Mouse (Mus musculus) brown adipose tissue, adult 24 weeks (tissue): Measurements from ENCODE around the gene Nr4a2. TPM values are rescaled to one million over a fixed set of nuclear protein-coding genes. Genes with fewer than 3 reads are reported as not detected.

Experiments
- H3K27ac ChIP-seq: fragments of 200-500 bp; replicated peaks from 2 replicates; pipeline ENCODE4 v1.5.1; 2012; ENCODE audit warnings: low read depth, mild to moderate bottlenecking, low read length
- H3K4me1 ChIP-seq: fragments of 200-500 bp; 2 replicates; pipeline ENCODE4 v1.6.1; 2012; ENCODE audit warnings: low read length, mixed read lengths; ENCODE audit not compliant: control insufficient read depth, insufficient read depth, insufficient read length
- H3K4me3 ChIP-seq: fragments of 200-500 bp; 2 replicates; pipeline ENCODE4 v1.5.1; 2012; ENCODE audit warnings: low read depth, mild to moderate bottlenecking, low read length, moderate library complexity; ENCODE audit not compliant: insufficient read depth
- polyA plus RNA-seq: library from polyadenylated mRNA; stranded (reverse); fragments of >200 nt; gene quantifications from 2 replicates; pipeline ENCODE4 v1.2.4, GENCODE M21; 2012; ENCODE audit not compliant: missing spikeins, insufficient read depth, insufficient read length

The Nr4a2 gene
- polyA plus RNA-seq = 6.0 and 10.7 TPM in 2 replicates

DNA sequence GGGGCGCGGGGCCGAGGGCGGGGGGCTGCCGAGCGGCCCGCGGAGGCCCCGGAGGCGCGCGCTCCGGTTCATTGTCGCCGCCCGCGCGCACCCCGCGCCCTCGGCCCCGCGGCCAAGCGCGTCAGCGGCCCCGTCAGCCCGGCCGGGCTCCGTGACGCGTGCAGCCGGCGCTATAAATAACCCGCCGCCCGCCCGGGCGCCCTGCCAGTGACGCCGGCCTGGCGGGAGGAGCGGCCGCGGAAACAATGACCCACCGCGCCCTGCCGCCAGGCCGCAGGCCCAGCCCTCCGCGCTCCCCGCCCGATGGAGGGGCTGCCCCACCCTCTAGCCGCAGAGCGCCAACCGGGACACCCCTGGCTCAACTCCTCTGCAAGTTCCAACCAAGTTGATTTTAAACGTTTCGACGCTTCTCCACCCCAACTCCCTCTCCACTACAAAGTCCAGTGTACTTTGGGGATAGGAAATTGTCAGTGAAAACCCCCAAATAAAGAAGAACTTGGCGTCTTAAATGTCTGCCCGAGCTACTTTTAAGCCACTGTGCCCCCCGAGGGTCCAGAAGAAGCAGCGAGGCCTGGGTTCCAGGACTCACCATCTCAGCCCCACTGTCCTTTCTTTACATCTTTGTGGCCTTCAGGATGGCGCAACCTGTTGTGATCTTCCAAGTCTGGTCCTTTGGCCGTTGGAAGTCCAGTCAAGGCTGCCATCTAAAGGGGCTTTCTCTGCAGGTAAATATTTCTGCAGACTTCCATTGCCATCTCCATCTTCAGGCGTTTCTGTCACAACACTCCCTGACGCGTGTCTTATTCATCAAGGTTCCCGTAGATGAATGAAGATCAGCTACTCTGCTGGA lies at the start of gene Nr4a2:
TSS of gene Nr4a2 (minus strand) at position 13 of the 850 bp plus-strand sequence.
- Histone ChIP-seq H3K27ac (peak within 1 kb of the TSS; percentile 86), H3K4me1 (no peaks in the 10 kb centered on the region), H3K4me3 (peak within 1 kb of the TSS; percentile 99)

DNA sequence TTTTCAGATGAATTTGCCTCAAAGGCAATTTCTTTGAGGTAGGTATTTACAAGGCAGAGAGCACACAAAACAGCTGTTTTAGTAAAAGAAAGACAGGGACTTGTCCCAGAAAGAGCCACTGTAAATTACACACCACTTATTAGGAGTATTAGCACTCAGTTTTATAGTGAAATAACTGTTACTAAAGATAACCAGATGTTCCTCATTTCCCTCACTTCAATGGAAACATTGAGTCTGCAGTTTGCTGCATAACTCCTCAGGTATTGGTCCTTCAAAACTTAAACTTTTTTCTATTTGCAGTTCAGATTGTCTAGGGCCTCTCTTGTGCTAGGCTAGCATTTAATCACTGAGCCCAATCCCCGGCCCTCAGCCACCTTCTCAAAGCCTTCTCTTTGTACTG lies 41.6 kb upstream of the Nr4a2 start:
- H3K4me3 ChIP-seq = no peak overlapping the region
- no peaks in the 10 kb centered on the region for H3K4me1 ChIP-seq
- no peak overlapping the region for H3K27ac ChIP-seq

GRCm38 (mm10) chr2:57156814-57157213 lies 33.0 kb upstream of the Nr4a2 start:
- Histone ChIP-seq H3K27ac (no peak overlapping the region), H3K4me3 (no peak overlapping the region), H3K4me1 (no peaks in the 10 kb centered on the region)

DNA sequence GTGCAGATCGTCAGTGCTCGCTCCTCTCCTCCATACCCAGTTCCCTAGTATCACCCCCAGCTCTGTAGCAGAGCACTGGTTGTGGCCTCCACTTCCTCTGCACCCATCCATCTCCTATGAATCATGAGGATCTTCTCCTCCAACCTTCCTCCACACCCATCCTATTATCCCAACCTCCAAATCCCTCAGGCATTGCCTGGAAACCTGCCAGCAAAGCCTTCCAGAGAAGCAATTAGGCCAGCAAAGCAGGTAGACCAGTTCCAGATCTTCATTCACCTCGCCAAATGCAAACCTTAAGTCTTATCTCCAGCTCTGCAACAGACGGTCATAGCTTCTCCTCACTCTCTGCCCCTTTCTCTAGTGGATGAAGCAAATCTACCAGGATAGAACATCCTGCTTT lies 26.0 kb upstream of the Nr4a2 start:
- Histone ChIP-seq H3K4me1 (no peaks in the 10 kb centered on the region), H3K27ac (no peak overlapping the region), H3K4me3 (no peak overlapping the region)

DNA sequence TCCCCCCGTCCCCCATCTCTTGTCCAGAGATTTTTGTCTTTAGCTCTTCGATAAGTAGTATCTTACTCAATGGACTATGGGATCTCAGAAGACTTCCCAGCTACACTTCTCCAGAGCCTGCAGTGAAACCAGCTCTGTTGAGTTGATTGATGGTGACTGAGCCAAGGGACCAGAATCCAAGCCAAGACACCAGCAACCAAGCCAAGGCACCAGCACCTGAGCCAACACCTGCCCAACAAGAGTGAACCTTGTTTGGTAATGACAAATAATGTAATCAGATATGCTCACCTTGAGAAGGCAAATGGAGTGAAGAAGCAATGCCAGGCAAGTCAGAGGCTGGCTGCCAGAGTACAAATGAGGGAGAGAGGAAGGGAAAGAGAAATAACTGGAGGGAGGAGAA lies 24.4 kb upstream of the Nr4a2 start:
- H3K27ac ChIP-seq = no peak overlapping the region
- H3K4me1 ChIP-seq = no peaks in the 10 kb centered on the region
- no peak overlapping the region for H3K4me3 ChIP-seq

GRCm38 (mm10) chr2:57145646-57146421 lies 22.0 kb upstream of the Nr4a2 start:
- Histone ChIP-seq H3K4me1 (no peaks in the 10 kb centered on the region), H3K27ac (no peak overlapping the region)

GRCm38 (mm10) chr2:57138594-57138993 lies 14.8 kb upstream of the Nr4a2 start:
- Histone ChIP-seq H3K4me3 (no peak overlapping the region), H3K27ac (no peak overlapping the region), H3K4me1 (no peaks in the 10 kb centered on the region)

More at GRCm38 (mm10) chr2:57145646-57146421, 22.0 kb upstream of the Nr4a2 start:
- no peak overlapping the region for H3K4me3 ChIP-seq

GRCm38 (mm10) chr2:57127461-57127860 lies 3.7 kb upstream of the Nr4a2 start:
- Histone ChIP-seq H3K4me1 (no peaks in the 10 kb centered on the region), H3K4me3 (no peak overlapping the region), H3K27ac (no peak overlapping the region)

- H3K27ac ChIP-seq = no peak overlapping the region
- H3K4me1 ChIP-seq = no peaks in the 10 kb centered on the region
- H3K4me3 ChIP-seq = no peak overlapping the region
Observed at GRCm38 (mm10) chr2:57125891-57126290, 2.1 kb upstream of the Nr4a2 start.

GRCm38 (mm10) chr2:57122986-57123980 lies 520 bp downstream of the Nr4a2 start:
- no peaks in the 10 kb centered on the region for H3K4me1 ChIP-seq
- peak overlapping the region; percentile 99 for H3K4me3 ChIP-seq
- H3K27ac ChIP-seq = peak overlapping the region; percentile 86

DNA sequence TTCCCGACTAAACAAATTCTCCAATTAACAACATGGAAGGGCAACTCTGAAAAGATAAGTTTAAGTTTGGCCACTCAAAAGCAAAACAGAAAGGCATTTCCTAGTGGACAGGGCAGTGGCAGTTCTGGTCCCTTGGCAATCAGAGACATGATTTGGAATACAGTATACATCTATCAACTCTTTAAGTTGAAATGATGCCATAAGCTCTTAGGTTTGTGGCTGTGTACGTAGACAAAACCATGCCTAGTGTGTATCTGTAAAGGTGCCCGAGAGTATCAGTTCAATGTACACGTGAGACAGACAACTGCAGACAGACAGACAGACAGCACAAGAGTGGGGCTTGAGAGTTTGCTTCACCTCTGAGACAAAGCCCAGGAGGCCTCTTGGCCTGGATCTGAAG lies 2.7 kb downstream of the Nr4a2 start:
- Histone ChIP-seq H3K4me1 (no peaks in the 10 kb centered on the region), H3K4me3 (no peak overlapping the region), H3K27ac (no peak overlapping the region)

- H3K4me3 ChIP-seq = peak overlapping the region; percentile 79
Observed at GRCm38 (mm10) chr2:57117201-57117951, 6.4 kb downstream of the Nr4a2 start.

GRCm38 (mm10) chr2:57116366-57117200 lies 7.2 kb downstream of the Nr4a2 start:
- Histone ChIP-seq H3K27ac (peak overlapping the region; percentile 97), H3K4me3 (peak overlapping the region; percentile 79), H3K4me1 (no peaks in the 10 kb centered on the region)

More at GRCm38 (mm10) chr2:57117201-57117951, 6.4 kb downstream of the Nr4a2 start:
- Histone ChIP-seq H3K4me1 (no peaks in the 10 kb centered on the region), H3K27ac (peak overlapping the region; percentile 97)
